In genomic region chr11:68955473-68955872, GRCm38 (mm10) we compare ENCODE assay signal across 10 mouse cellular contexts. TPM values are rescaled to one million over a fixed set of nuclear protein-coding genes. Genes with fewer than 3 reads are reported as not detected.
A peak's percentile ranks its signal among the peaks of the same experiment; 100 is the strongest.
DNase-seq lines count a peak whose midpoint lies in the region; ATAC-seq and TF ChIP-seq lines count a peak whose summit lies in the region.
"Had no signal": no experiment of that assay in that cellular context is flagged by ENCODE, and none has a peak within 500 bp of the region (broad histone marks: within the 10 kb centered on the region; RNA-seq: fewer than 3 reads in every experiment).

No protein-coding gene starts in this region.

- H3K4me3 ChIP-seq in hindbrain, embryonic 10.5 days: peak overlapping the region; percentile 51
- H3K4me3 ChIP-seq in hindbrain, postnatal 0 days (ENCODE audit: low read length): no peak overlapping the region
- H3K4me3 ChIP-seq in embryonic facial prominence, embryonic 10.5 days: peak overlapping the region; percentile 60
- H3K4me3 ChIP-seq in hindbrain, embryonic 13.5 days: no peak overlapping the region
- H3K4me3 ChIP-seq in midbrain, embryonic 12.5 days: 0 out of 2 replicates have a peak overlapping the region, but pooled peaks have one; percentile 37

- H3K27me3 ChIP-seq in hindbrain, embryonic 10.5 days (ENCODE audit: insufficient read depth, poor library complexity, severe bottlenecking): peaks cover 73% of the 10 kb centered on the region
- H3K27me3 ChIP-seq in hindbrain, postnatal 0 days (ENCODE audit: insufficient read depth, low read length): no peaks in the 10 kb centered on the region
- H3K27me3 ChIP-seq in embryonic facial prominence, embryonic 10.5 days (replicated peaks; ENCODE audit: low read depth, poor library complexity, severe bottlenecking): peaks cover 74% of the 10 kb centered on the region
- H3K27me3 ChIP-seq in hindbrain, embryonic 13.5 days: peaks cover 72% of the 10 kb centered on the region
- peaks cover 66% of the 10 kb centered on the region for H3K27me3 ChIP-seq in midbrain, embryonic 12.5 days

- H3K9me3 ChIP-seq in hindbrain, embryonic 10.5 days: no peaks in the 10 kb centered on the region
- no peaks in the 10 kb centered on the region for H3K9me3 ChIP-seq in hindbrain, postnatal 0 days (ENCODE audit: low read length)
- no peaks in the 10 kb centered on the region for H3K9me3 ChIP-seq in embryonic facial prominence, embryonic 10.5 days
- H3K9me3 ChIP-seq in hindbrain, embryonic 13.5 days: no peaks in the 10 kb centered on the region
- no peaks in the 10 kb centered on the region for H3K9me3 ChIP-seq in midbrain, embryonic 12.5 days

- TF ChIP-seq CTCF in hindbrain, postnatal 0 days (IDR thresholded peaks at IDR 0.05; ENCODE audit: low read depth): no peak

- no peaks in the 10 kb centered on the region for H3K36me3 ChIP-seq in hindbrain, embryonic 10.5 days
- H3K36me3 ChIP-seq in hindbrain, postnatal 0 days (ENCODE audit: insufficient read depth, low read length): no peaks in the 10 kb centered on the region
- no peaks in the 10 kb centered on the region for H3K36me3 ChIP-seq in embryonic facial prominence, embryonic 10.5 days (replicated peaks)
- H3K36me3 ChIP-seq in hindbrain, embryonic 13.5 days: no peaks in the 10 kb centered on the region
- no peaks in the 10 kb centered on the region for H3K36me3 ChIP-seq in midbrain, embryonic 12.5 days

- H3K27ac ChIP-seq in hindbrain, embryonic 10.5 days: no peak overlapping the region
- no peak overlapping the region for H3K27ac ChIP-seq in hindbrain, postnatal 0 days
- H3K27ac ChIP-seq in embryonic facial prominence, embryonic 10.5 days (replicated peaks): peak overlapping the region; percentile 58; the same call in 1 of the 2 replicates
- H3K27ac ChIP-seq in hindbrain, embryonic 13.5 days: no peak overlapping the region
- H3K27ac ChIP-seq in midbrain, embryonic 12.5 days (replicated peaks): no peak overlapping the region
- H3K27ac ChIP-seq: macrophage had no signal

- H3K9ac ChIP-seq in hindbrain, postnatal 0 days (replicated peaks; ENCODE audit: low read length): no peak overlapping the region
- H3K9ac ChIP-seq in hindbrain, embryonic 13.5 days: no peak overlapping the region
- H3K9ac ChIP-seq in midbrain, embryonic 12.5 days (replicated peaks): peak overlapping the region; percentile 50

- no peak for DNase-seq in hindbrain, embryonic 10.5 days (ENCODE audit: low spot score)
- DNase-seq in hindbrain, postnatal 0 days (ENCODE audit: low spot score): no peak
- no peak for DNase-seq in embryonic facial prominence, embryonic 10.5 days (ENCODE audit: low spot score)
- DNase-seq in spleen, postnatal 4 days (ENCODE audit: low spot score in 2 of 2): no peak
- DNase-seq in cerebellum, postnatal 36 days: no peak
- DNase-seq in right cerebral cortex, postnatal 14 days: no peak

- H3K4me1 ChIP-seq in hindbrain, embryonic 10.5 days (replicated peaks): peaks cover 28% of the 10 kb centered on the region
- 0 out of 2 replicates have a peak, but pooled peaks cover 4% of the 10 kb centered on the region for H3K4me1 ChIP-seq in hindbrain, postnatal 0 days (ENCODE audit: insufficient read depth, low read length)
- peaks cover 41% of the 10 kb centered on the region for H3K4me1 ChIP-seq in embryonic facial prominence, embryonic 10.5 days
- H3K4me1 ChIP-seq in hindbrain, embryonic 13.5 days (replicated peaks): peaks cover 11% of the 10 kb centered on the region
- H3K4me1 ChIP-seq in midbrain, embryonic 12.5 days: peaks cover 14% of the 10 kb centered on the region

- no peak overlapping the region; the same call in 1 of the 2 replicates for H3K4me2 ChIP-seq in hindbrain, postnatal 0 days (ENCODE audit: low read depth, low read length)
- H3K4me2 ChIP-seq in hindbrain, embryonic 13.5 days: peak overlapping the region; percentile 56
- H3K4me2 ChIP-seq in midbrain, embryonic 12.5 days (replicated peaks): peak overlapping the region; percentile 59

- ATAC-seq in hindbrain, postnatal 0 days: no peak
- no peak for ATAC-seq in hindbrain, embryonic 13.5 days (ENCODE audit: low FRiP score)
- ATAC-seq in midbrain, embryonic 12.5 days (ENCODE audit: low FRiP score, low read depth): no peak

- WGBS in hindbrain, embryonic 10.5 days: 69% methylated on average over 5 of the region's 5 CpGs
- WGBS in hindbrain, postnatal 0 days: 66% methylated on average over 5 of the region's 5 CpGs
- WGBS in embryonic facial prominence, embryonic 10.5 days: 64% methylated on average over 5 of the region's 5 CpGs
- 70% methylated on average over 5 of the region's 5 CpGs for WGBS in hindbrain, embryonic 13.5 days
- 66% methylated on average over 5 of the region's 5 CpGs for WGBS in midbrain, embryonic 12.5 days

RNA-seq across cellular contexts. Expression of gene Arhgef15, which starts 1.8 kb away (rescaled TPM):
- polyA plus RNA-seq in hindbrain, embryonic 10.5 days (2016; fragmentation: Nextera tagmentation; extraction: Ambion mirVana): 7.9 and 8.6 TPM in 2 replicates
- 21.2 and 45.2 TPM in 2 replicates for total RNA-seq in hindbrain, postnatal 0 days (2014; rRNA removed)
- polyA plus RNA-seq in hindbrain, postnatal 0 days (2015; fragmentation: Nextera tagmentation; extraction: Ambion mirVana): 25.7 and 27.5 TPM in 2 replicates
- polyA plus RNA-seq in embryonic facial prominence, embryonic 10.5 days (2016; fragmentation: Nextera tagmentation; extraction: Ambion mirVana): 8.9 and 9.2 TPM in 2 replicates
- polyA plus RNA-seq in hindbrain, embryonic 13.5 days (2015; fragmentation: Nextera tagmentation; extraction: Ambion mirVana): 14.3 and 16.2 TPM in 2 replicates
- 5.9 and 6.7 TPM in 2 replicates for polyA plus RNA-seq in midbrain, embryonic 12.5 days (2016; fragmentation: Nextera tagmentation; extraction: Ambion mirVana)
- polyA plus RNA-seq: macrophage had no signal

RNA-seq across cellular contexts. Expression of gene Slc25a35, which starts 12.5 kb away (rescaled TPM):
- polyA plus RNA-seq in hindbrain, embryonic 10.5 days (2016; fragmentation: Nextera tagmentation; extraction: Ambion mirVana): 2.0 and 2.5 TPM in 2 replicates
- total RNA-seq in hindbrain, postnatal 0 days (2014; rRNA removed): 1.6 and 2.0 TPM in 2 replicates
- 2.3 TPM in 2 replicates for polyA plus RNA-seq in hindbrain, postnatal 0 days (2015; fragmentation: Nextera tagmentation; extraction: Ambion mirVana)
- polyA plus RNA-seq in embryonic facial prominence, embryonic 10.5 days (2016; fragmentation: Nextera tagmentation; extraction: Ambion mirVana): 2.4 and 2.7 TPM in 2 replicates
- polyA plus RNA-seq in hindbrain, embryonic 13.5 days (2015; fragmentation: Nextera tagmentation; extraction: Ambion mirVana): 1.5 TPM in 2 replicates
- polyA plus RNA-seq in midbrain, embryonic 12.5 days (2016; fragmentation: Nextera tagmentation; extraction: Ambion mirVana): 1.7 and 1.9 TPM in 2 replicates

RNA-seq across cellular contexts. Expression of gene Rangrf, which starts 19.5 kb away (rescaled TPM):
- polyA plus RNA-seq in hindbrain, embryonic 10.5 days (2016; fragmentation: Nextera tagmentation; extraction: Ambion mirVana): 69.7 and 78.1 TPM in 2 replicates
- 40.4 and 51.6 TPM in 2 replicates for total RNA-seq in hindbrain, postnatal 0 days (2014; rRNA removed)
- polyA plus RNA-seq in hindbrain, postnatal 0 days (2015; fragmentation: Nextera tagmentation; extraction: Ambion mirVana): 31.2 and 34.6 TPM in 2 replicates
- 87.7 and 93.0 TPM in 2 replicates for polyA plus RNA-seq in embryonic facial prominence, embryonic 10.5 days (2016; fragmentation: Nextera tagmentation; extraction: Ambion mirVana)
- 24.7 and 26.7 TPM in 2 replicates for polyA plus RNA-seq in hindbrain, embryonic 13.5 days (2015; fragmentation: Nextera tagmentation; extraction: Ambion mirVana)
- polyA plus RNA-seq in midbrain, embryonic 12.5 days (2016; fragmentation: Nextera tagmentation; extraction: Ambion mirVana): 39.2 and 42.1 TPM in 2 replicates

RNA-seq across cellular contexts. Expression of gene Odf4, which starts 28.6 kb away (rescaled TPM):
- not detected in 2 replicates for polyA plus RNA-seq in hindbrain, embryonic 10.5 days (2016; fragmentation: Nextera tagmentation; extraction: Ambion mirVana)
- total RNA-seq in hindbrain, postnatal 0 days (2014; rRNA removed): 1.3 TPM in 1 of 2 replicates, not detected in the other
- 0.58 and 0.88 TPM in 2 replicates for polyA plus RNA-seq in hindbrain, postnatal 0 days (2015; fragmentation: Nextera tagmentation; extraction: Ambion mirVana)
- polyA plus RNA-seq in embryonic facial prominence, embryonic 10.5 days (2016; fragmentation: Nextera tagmentation; extraction: Ambion mirVana): not detected in 2 replicates
- 0.60 and 0.84 TPM in 2 replicates for polyA plus RNA-seq in hindbrain, embryonic 13.5 days (2015; fragmentation: Nextera tagmentation; extraction: Ambion mirVana)
- 0.20 TPM in 1 of 2 replicates, not detected in the other for polyA plus RNA-seq in midbrain, embryonic 12.5 days (2016; fragmentation: Nextera tagmentation; extraction: Ambion mirVana)
- total RNA-seq: common myeloid progenitor, adult 5-6 weeks had no signal
- polyA plus RNA-seq: macrophage had no signal

RNA-seq across cellular contexts. Expression of gene Pfas, which starts 52.8 kb away (rescaled TPM):
- polyA plus RNA-seq in hindbrain, embryonic 10.5 days (2016; fragmentation: Nextera tagmentation; extraction: Ambion mirVana): 40.6 and 57.3 TPM in 2 replicates
- total RNA-seq in hindbrain, postnatal 0 days (2014; rRNA removed): 31.3 and 35.2 TPM in 2 replicates
- polyA plus RNA-seq in hindbrain, postnatal 0 days (2015; fragmentation: Nextera tagmentation; extraction: Ambion mirVana): 14.7 and 17.8 TPM in 2 replicates
- 70.1 and 71.9 TPM in 2 replicates for polyA plus RNA-seq in embryonic facial prominence, embryonic 10.5 days (2016; fragmentation: Nextera tagmentation; extraction: Ambion mirVana)
- 19.1 and 20.4 TPM in 2 replicates for polyA plus RNA-seq in hindbrain, embryonic 13.5 days (2015; fragmentation: Nextera tagmentation; extraction: Ambion mirVana)
- polyA plus RNA-seq in midbrain, embryonic 12.5 days (2016; fragmentation: Nextera tagmentation; extraction: Ambion mirVana): 34.7 and 38.7 TPM in 2 replicates

Comparison
In these comparisons a context has a peak if more than half of its experiments do, and no peak if none do; other contexts are left out.
1. H3K4me3 ChIP-seq: peak in hindbrain, embryonic 10.5 days (single experiment), embryonic facial prominence, embryonic 10.5 days (single experiment) and midbrain, embryonic 12.5 days (single experiment); none in hindbrain, postnatal 0 days (single experiment) and hindbrain, embryonic 13.5 days (single experiment).